7 mouse cellular contexts compared by ENCODE assay signal in genomic region chrX:38634801-38635637, GRCm38 (mm10). TPM values are rescaled to one million over a fixed set of nuclear protein-coding genes. Genes with fewer than 3 reads are reported as not detected.
DNase-seq lines count a peak whose midpoint lies in the region; ATAC-seq and TF ChIP-seq lines count a peak whose summit lies in the region.

Gene C1galt1c1, minus strand, starts transcription at chrX:38635087.

- H3K4me1 ChIP-seq in embryonic facial prominence, embryonic 10.5 days, result peaks cover 5% of the 10 kb centered on the region; the same call in 1 of the 2 replicates
- H3K4me1 ChIP-seq in intestine, postnatal 0 days (replicated peaks; ENCODE audit: control insufficient read depth, insufficient read depth, low read length), result no peaks in the 10 kb centered on the region
- peaks cover 4% of the 10 kb centered on the region; the same call in 1 of the 2 replicates for H3K4me1 ChIP-seq in midbrain, embryonic 12.5 days
- H3K4me1 ChIP-seq in small intestine, adult 2 months (ENCODE audit: control insufficient read depth, insufficient read depth, insufficient read length, low read length), result 0 out of 2 replicates have a peak, but pooled peaks cover 2% of the 10 kb centered on the region

- ATAC-seq in intestine, postnatal 0 days, result peak; percentile 99
- ATAC-seq in midbrain, embryonic 12.5 days (ENCODE audit: low FRiP score, low read depth), result peak; percentile 99

- H3K4me2 ChIP-seq in intestine, postnatal 0 days (replicated peaks; ENCODE audit: low read depth), result peak within 1 kb of the TSS; percentile 60
- H3K4me2 ChIP-seq in midbrain, embryonic 12.5 days (replicated peaks), result peak within 1 kb of the TSS; percentile 47

- WGBS in embryonic facial prominence, embryonic 10.5 days, result 23% methylated on average over 43 of the region's 43 CpGs
- WGBS in intestine, postnatal 0 days, result 25% methylated on average over 31 of the region's 43 CpGs
- 25% methylated on average over 43 of the region's 43 CpGs for WGBS in midbrain, embryonic 12.5 days
- WGBS in small intestine, adult 2 months, result 6% methylated on average over 37 of the region's 43 CpGs

- TF ChIP-seq CTCF in intestine, postnatal 0 days (IDR thresholded peaks at IDR 0.05; ENCODE audit: low read depth), result peak; percentile 23
- TF ChIP-seq CTCF in small intestine, adult 2 months (IDR thresholded peaks at IDR 0.05; ENCODE audit: extremely low read depth, insufficient read length, insufficient replicate concordance, low read depth, low read length), result no peak

- peak; percentile 92 for DNase-seq in adrenal gland, postnatal 10 days
- DNase-seq in embryonic facial prominence, embryonic 10.5 days (ENCODE audit: low spot score), result peak; percentile 92
- peak; percentile 26 for DNase-seq in gonadal fat pad, adult 2 months (ENCODE audit: low read depth)
- DNase-seq in left cerebral cortex, postnatal 4 days, result peak; percentile 94

- H3K4me3 ChIP-seq in embryonic facial prominence, embryonic 10.5 days, result peak within 1 kb of the TSS; percentile 63
- H3K4me3 ChIP-seq in intestine, postnatal 0 days (ENCODE audit: low read depth, low read length), result peak within 1 kb of the TSS; percentile 48
- H3K4me3 ChIP-seq in midbrain, embryonic 12.5 days, result peak within 1 kb of the TSS; percentile 52
- peak within 1 kb of the TSS; percentile 99 for H3K4me3 ChIP-seq in small intestine, adult 2 months (ENCODE audit: low read depth, low read length)

- no peaks in the 10 kb centered on the region for H3K9me3 ChIP-seq in embryonic facial prominence, embryonic 10.5 days
- H3K9me3 ChIP-seq in intestine, postnatal 0 days (ENCODE audit: control insufficient read depth), result no peaks in the 10 kb centered on the region
- H3K9me3 ChIP-seq in midbrain, embryonic 12.5 days, result no peaks in the 10 kb centered on the region

- TF ChIP-seq POLR2A in small intestine, adult 2 months (IDR thresholded peaks at IDR 0.05; ENCODE audit: low read depth, low read length), result peak; percentile 26; the same call in 1 of the 2 replicates

- intact Hi-C loops in left cerebral cortex, postnatal 4 days (cut with DNase I), result no loop called here

- H3K27me3 ChIP-seq in embryonic facial prominence, embryonic 10.5 days (replicated peaks; ENCODE audit: low read depth, poor library complexity, severe bottlenecking), result no peaks in the 10 kb centered on the region
- H3K27me3 ChIP-seq in intestine, postnatal 0 days (replicated peaks; ENCODE audit: control insufficient read depth, insufficient read depth, low read length), result no peaks in the 10 kb centered on the region
- no peaks in the 10 kb centered on the region for H3K27me3 ChIP-seq in midbrain, embryonic 12.5 days
- H3K27me3 ChIP-seq in small intestine, adult 2 months (ENCODE audit: control insufficient read depth, insufficient read depth, low read length), result no peaks in the 10 kb centered on the region

- H3K9ac ChIP-seq in intestine, postnatal 0 days (ENCODE audit: low read depth, low read length), result peak within 1 kb of the TSS; percentile 55
- H3K9ac ChIP-seq in midbrain, embryonic 12.5 days (replicated peaks), result peak within 1 kb of the TSS; percentile 52

- peak within 1 kb of the TSS; percentile 90 for H3K27ac ChIP-seq in embryonic facial prominence, embryonic 10.5 days (replicated peaks)
- H3K27ac ChIP-seq in intestine, postnatal 0 days (ENCODE audit: low read depth, low read length), result peak within 1 kb of the TSS; percentile 81
- peak within 1 kb of the TSS; percentile 84 for H3K27ac ChIP-seq in midbrain, embryonic 12.5 days (replicated peaks)
- peak within 1 kb of the TSS; percentile 97 for H3K27ac ChIP-seq in small intestine, adult 2 months (ENCODE audit: insufficient read depth, low read depth, low read length)

- H3K36me3 ChIP-seq in embryonic facial prominence, embryonic 10.5 days (replicated peaks), result peaks cover 4% of the 10 kb centered on the region; the same call in 1 of the 2 replicates
- no peaks in the 10 kb centered on the region for H3K36me3 ChIP-seq in intestine, postnatal 0 days (ENCODE audit: control insufficient read depth, insufficient read depth)
- no peaks in the 10 kb centered on the region for H3K36me3 ChIP-seq in midbrain, embryonic 12.5 days
- H3K36me3 ChIP-seq in small intestine, adult 2 months (ENCODE audit: control insufficient read depth, insufficient read depth, low read length), result peaks cover 2% of the 10 kb centered on the region; the same call in 1 of the 2 replicates

RNA-seq across cellular contexts. Expression of gene C1galt1c1, which starts in this region (rescaled TPM):
- 10 to 100 TPM; 15.8 to 16.2 TPM for total RNA-seq in adrenal gland, postnatal 10 days (2021)
- 15.8 and 17.0 TPM in 2 replicates for polyA plus RNA-seq in embryonic facial prominence, embryonic 10.5 days (2016; fragmentation: Nextera tagmentation; extraction: Ambion mirVana)
- polyA plus RNA-seq in gonadal fat pad, adult 2 months (2012; rRNA removed), result 13.6 and 15.0 TPM in 2 replicates
- 61.8 and 68.9 TPM in 2 replicates for polyA plus RNA-seq in intestine, postnatal 0 days (2015; fragmentation: Nextera tagmentation; extraction: Ambion mirVana)
- total RNA-seq in left cerebral cortex, postnatal 4 days (2021), result 10 to 100 TPM; 12.7 to 14.1 TPM
- polyA plus RNA-seq in midbrain, embryonic 12.5 days (2016; fragmentation: Nextera tagmentation; extraction: Ambion mirVana), result 23.5 and 23.9 TPM in 2 replicates
- polyA plus RNA-seq in small intestine, adult 2 months (2012; rRNA removed), result 2.3 and 3.2 TPM in 2 replicates

Comparison
In these comparisons a context has a peak if more than half of its experiments do, and no peak if none do; other contexts are left out.
1. Peak in every context shown above with its lines: DNase-seq, ATAC-seq, H3K4me3 ChIP-seq and H3K27ac ChIP-seq.
2. DNase-seq: peak in every context shown above with its lines; median percentile 94 in left cerebral cortex, postnatal 4 days; 92 in adrenal gland, postnatal 10 days; 92 in embryonic facial prominence, embryonic 10.5 days; 26 in gonadal fat pad, adult 2 months.
3. H3K4me3 ChIP-seq: peak in every context shown above with its lines; median percentile 99 in small intestine, adult 2 months; 63 in embryonic facial prominence, embryonic 10.5 days; 52 in midbrain, embryonic 12.5 days; 48 in intestine, postnatal 0 days.